Mouse (Mus musculus) liver, adult 2 months (tissue): ENCODE results near the gene Galm.

Experiments used
- CTCF ChIP-seq: fragments of 200-500 bp; IDR thresholded peaks from 2 replicates; pipeline ENCODE4 v1.5.1; 2011; ENCODE audit warnings: low read depth, low read length, control low read depth
- POLR2A ChIP-seq: fragments of 200-500 bp; IDR thresholded peaks from 2 replicates; pipeline ENCODE4 v1.6.1; 2011; ENCODE audit warnings: low read length, control low read depth; ENCODE audit not compliant: insufficient read depth; ENCODE audit errors: extremely low read depth

DNA sequence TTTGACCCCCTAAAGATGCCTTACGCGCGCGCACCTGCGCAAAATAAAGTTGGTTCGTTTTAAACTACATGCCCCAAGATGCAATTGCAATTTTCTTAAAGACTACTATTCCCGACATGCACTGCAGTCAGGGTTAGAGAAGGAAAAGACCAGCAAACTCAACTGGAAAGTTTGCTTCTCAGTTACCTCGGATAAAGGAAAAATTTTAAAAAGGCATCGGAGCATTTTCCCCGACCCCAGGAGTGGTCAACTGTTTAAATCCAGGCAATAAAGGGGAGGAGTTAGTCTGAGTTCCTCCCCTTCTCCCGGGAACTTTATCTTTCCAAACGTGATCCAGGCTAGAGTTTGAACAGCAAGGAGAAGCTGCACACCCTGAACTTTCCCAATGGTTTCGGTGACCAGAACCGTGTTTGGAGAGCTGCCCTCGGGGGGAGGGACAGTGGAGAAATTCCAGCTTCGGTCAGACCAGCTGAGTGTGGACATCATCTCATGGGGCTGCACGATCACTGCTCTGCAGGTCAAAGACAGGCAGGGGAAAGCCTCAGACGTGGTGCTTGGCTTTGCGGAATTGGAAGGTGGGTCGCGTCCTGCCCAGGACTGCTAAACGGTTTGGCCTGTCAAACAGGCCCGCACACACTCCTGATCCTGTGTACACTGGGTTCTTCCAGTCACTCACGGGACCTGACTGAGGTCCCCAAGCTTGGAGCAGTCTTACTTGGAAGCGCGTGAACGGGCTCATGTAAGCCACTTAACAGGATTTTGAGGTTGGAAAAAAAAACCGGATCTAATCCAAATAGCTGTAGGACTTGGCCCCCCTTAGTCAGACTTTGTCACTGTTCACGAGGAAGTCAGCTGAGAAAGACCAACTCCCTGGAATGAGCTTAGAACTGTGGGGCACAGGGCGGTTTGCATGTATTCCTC is at the start of gene Galm:
- TF ChIP-seq POLR2A (peak; percentile 51; the same call in 1 of the 2 replicates), CTCF (no peak)
